Mouse (Mus musculus) bone marrow, adult 2 months (tissue): Measurements from ENCODE around the gene Ciita. TPM values are rescaled to one million over a fixed set of nuclear protein-coding genes. Genes with fewer than 3 reads are reported as not detected.
A peak's percentile ranks its signal among the peaks of the same experiment; 100 is the strongest.

Source experiments
- H3K27ac ChIP-seq: fragments of 200-500 bp; 2 replicates; pipeline ENCODE4 v1.5.1; 2012; ENCODE audit warnings: low read depth, mild to moderate bottlenecking, control low read depth, inconsistent platforms, low read length; ENCODE audit not compliant: control insufficient read depth, poor library complexity, insufficient read depth
- H3K4me1 ChIP-seq: fragments of 200-500 bp; 2 replicates; pipeline ENCODE4 v1.6.1; 2011; ENCODE audit warnings: low read length; ENCODE audit not compliant: control insufficient read depth, insufficient read depth
- H3K4me3 ChIP-seq: fragments of 200-500 bp; replicated peaks from 2 replicates; pipeline ENCODE3; 2011; ENCODE audit warnings: mild to moderate bottlenecking, low read depth, low read length, control low read depth; ENCODE audit not compliant: control insufficient read depth
- CTCF ChIP-seq: fragments of 200-500 bp; IDR thresholded peaks from 2 replicates; pipeline ENCODE4 v1.5.1; 2011; ENCODE audit warnings: low read length, control low read depth; ENCODE audit not compliant: control insufficient read depth, insufficient read depth
- POLR2A ChIP-seq: fragments of 200-500 bp; IDR thresholded peaks from 2 replicates; pipeline ENCODE4 v1.6.1; 2011; ENCODE audit warnings: low read depth, mild to moderate bottlenecking, control low read depth, low read length, borderline replicate concordance; ENCODE audit not compliant: control insufficient read depth
- WGBS: fragments of 180-500 bp; shearing (Covaris S2); methylation state at CpG from one replicate; pipeline ENCODE4 v1.1.7; 2018; 5-methylcytosine and 5-hydroxymethylcytosine counted together
- polyA plus RNA-seq: library from polyadenylated mRNA; stranded (reverse); fragments of >200 nt; gene quantifications from 2 replicates; pipeline ENCODE4 v1.2.4, GENCODE M21; 2011; ENCODE audit warnings: low replicate concordance; ENCODE audit not compliant: missing spikeins, insufficient read depth, insufficient read length

Gene Ciita
- polyA plus RNA-seq, 1 experiment, result 11.8 TPM

GRCm38 (mm10) chr16:10527046-10527644 lies 47.3 kb downstream of the Ciita start:
- Histone ChIP-seq H3K27ac (no peak overlapping the region), H3K4me1 (no peaks in the 10 kb centered on the region), H3K4me3 (no peak overlapping the region)
- no peak for TF ChIP-seq CTCF
- TF ChIP-seq POLR2A, result no peak
- WGBS, result 73% methylated on average over 6 of the region's 6 CpGs

DNA sequence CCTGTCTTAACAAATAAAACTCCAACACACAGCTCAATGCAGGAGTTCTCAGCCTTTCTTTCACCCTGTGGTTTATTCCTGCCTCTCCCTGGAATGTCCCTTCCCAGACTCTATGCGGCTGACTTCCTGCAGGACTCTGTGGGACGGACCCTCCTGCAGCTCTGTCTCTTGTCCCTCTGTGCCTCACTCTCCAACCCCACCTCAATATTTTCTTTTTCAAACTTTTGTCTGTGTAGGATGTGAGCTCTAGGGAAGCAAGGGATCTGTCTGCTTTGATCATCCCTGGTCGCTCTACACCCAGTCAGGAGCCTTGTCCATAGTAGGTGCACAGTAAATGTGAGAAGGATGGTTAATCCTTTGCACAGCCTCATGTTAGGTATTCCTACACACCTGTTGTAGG lies 48.5 kb downstream of the Ciita start:
- Histone ChIP-seq H3K4me3 (no peak overlapping the region), H3K4me1 (no peaks in the 10 kb centered on the region), H3K27ac (no peak overlapping the region)
- 92% methylated on average over 3 of the region's 3 CpGs for WGBS
- no peak for TF ChIP-seq CTCF
- TF ChIP-seq POLR2A, result no peak

GRCm38 (mm10) chr16:10530179-10530578 lies 50.3 kb downstream of the Ciita start:
- Histone ChIP-seq H3K27ac (no peak overlapping the region), H3K4me1 (no peaks in the 10 kb centered on the region), H3K4me3 (no peak overlapping the region)
- no peak for TF ChIP-seq POLR2A
- no peak for TF ChIP-seq CTCF
- WGBS, result 89% methylated on average over 4 of the region's 4 CpGs

- TF ChIP-seq POLR2A (no peak), CTCF (no peak)
- H3K4me1 ChIP-seq, result no peaks in the 10 kb centered on the region
- 87% methylated on average over 4 of the region's 4 CpGs for WGBS
These were observed 53.9 kb downstream of the Ciita start for GRCm38 (mm10) chr16:10533781-10534180.

DNA sequence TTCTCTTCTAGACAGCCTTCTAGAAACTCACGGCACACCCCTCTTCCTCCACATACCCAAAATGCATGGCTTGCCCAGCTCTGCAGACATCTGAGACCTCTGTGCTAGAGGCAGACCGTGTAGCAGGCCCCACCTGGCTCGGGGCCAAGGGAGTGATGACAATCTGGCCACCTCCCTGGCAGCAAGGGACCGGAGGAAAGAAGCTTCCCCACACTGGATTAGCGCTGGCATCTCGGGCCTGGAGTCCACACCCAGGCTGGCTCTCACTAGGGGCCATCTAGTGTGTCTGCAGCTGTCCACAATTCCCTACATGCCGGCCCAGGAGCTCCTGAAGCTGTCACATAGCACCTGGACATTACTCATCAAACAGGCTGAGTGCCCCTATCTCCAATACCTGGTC lies 54.7 kb downstream of the Ciita start:
- WGBS, result 66% methylated on average over 7 of the region's 7 CpGs

More at GRCm38 (mm10) chr16:10533781-10534180, 53.9 kb downstream of the Ciita start:
- no peak overlapping the region for H3K27ac ChIP-seq
- no peak overlapping the region for H3K4me3 ChIP-seq

GRCm38 (mm10) chr16:10536323-10536722 lies 56.5 kb downstream of the Ciita start:
- H3K4me3 ChIP-seq, result no peak overlapping the region
- H3K4me1 ChIP-seq, result peaks cover 2% of the 10 kb centered on the region; the same call in 1 of the 2 replicates
- H3K27ac ChIP-seq, result no peak overlapping the region
- TF ChIP-seq POLR2A, result no peak
- TF ChIP-seq CTCF, result no peak
- WGBS, result 38% methylated on average over 5 of the region's 5 CpGs

More for the DNA sequence above, 54.7 kb downstream of the Ciita start:
- Histone ChIP-seq H3K4me3 (no peak overlapping the region), H3K4me1 (no peaks in the 10 kb centered on the region), H3K27ac (no peak overlapping the region)
- TF ChIP-seq CTCF, result no peak
- TF ChIP-seq POLR2A, result no peak

DNA sequence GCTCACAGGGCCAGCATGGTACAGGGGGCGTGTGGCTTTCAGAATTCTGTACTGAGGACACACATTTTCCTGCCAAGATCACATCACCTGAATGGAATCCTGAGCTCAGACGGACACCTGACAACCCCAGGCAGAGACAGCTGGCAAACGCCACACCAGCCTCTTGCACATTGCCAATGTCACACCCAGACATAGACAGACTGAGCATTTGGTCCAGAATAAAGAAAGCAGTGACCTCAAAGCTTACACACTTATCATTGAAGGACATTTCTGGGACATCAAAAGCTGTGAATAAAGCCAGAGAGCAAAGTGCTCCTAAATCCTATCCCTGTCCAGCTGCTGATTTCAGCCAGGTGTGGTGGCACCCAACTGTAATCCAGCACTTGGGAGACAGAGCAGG lies 57.1 kb downstream of the Ciita start:
- WGBS, result 78% methylated on average over 3 of the region's 3 CpGs
- Histone ChIP-seq H3K4me3 (no peak overlapping the region), H3K27ac (no peak overlapping the region), H3K4me1 (peaks cover 2% of the 10 kb centered on the region; the same call in 1 of the 2 replicates)
- no peak for TF ChIP-seq CTCF
- TF ChIP-seq POLR2A, result no peak

DNA sequence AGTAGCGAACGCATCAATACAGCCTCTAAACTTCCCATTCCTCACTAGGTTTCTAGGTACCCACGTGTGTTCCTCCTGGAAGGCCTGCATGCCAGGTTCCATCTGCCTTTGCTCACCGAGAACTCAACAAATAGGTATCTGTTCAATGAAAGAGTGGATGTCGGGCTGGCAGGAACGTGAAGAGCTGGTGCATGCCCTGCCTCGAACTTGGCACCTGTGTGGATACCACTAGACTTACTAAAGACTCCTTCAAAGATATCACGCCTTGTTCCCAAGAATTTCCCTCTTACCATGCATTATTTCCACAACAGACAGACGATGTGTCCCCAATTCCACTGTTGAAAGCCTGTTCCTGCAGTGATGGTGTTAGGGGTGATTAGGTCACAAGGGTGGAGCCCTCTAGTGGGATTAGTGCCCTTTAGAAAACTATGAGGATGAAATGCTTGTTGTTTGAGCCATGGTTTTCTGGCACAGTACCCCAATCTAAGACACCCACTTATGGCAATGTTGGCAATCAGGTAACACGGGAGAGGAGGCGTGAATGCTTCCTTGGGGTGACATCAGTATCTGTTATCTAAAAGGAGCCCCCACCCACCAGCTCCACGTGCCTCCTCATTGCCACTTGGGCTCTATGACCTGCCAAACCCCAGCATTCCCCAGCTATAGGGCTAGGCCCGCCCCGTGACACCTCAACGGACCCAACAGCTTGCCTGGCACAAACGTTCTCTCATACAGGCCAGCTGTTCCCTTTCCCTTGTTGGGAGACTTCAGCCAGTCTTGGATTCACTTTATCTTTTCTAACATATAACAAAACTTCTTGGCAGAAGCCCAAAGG lies 61.1 kb downstream of the Ciita start:
- TF ChIP-seq CTCF (no peak), POLR2A (no peak)
- Histone ChIP-seq H3K4me1 (peaks cover 4% of the 10 kb centered on the region), H3K4me3 (no peak overlapping the region), H3K27ac (no peak overlapping the region)
- 59% methylated on average over 16 of the region's 16 CpGs for WGBS

DNA sequence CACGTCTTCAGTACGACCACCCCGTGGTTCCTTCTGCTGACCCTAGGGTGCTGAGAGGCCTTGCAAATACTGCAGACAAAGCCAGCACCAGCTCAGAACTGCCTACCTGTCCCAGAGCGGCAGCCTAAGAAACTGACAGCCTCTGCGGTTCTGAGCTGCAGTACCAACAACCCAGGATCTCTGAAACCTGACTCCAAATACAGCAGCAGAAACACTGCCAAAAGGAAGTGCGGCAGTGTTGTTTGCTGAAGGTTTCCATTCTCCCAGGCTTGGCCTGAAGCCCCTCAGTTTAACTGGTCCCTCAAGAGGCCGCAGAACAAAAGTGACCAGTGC lies 61.7 kb downstream of the Ciita start:
- Histone ChIP-seq H3K4me1 (peaks cover 4% of the 10 kb centered on the region), H3K4me3 (peak overlapping the region; percentile 2), H3K27ac (no peak overlapping the region)
- no peak for TF ChIP-seq CTCF
- no peak for TF ChIP-seq POLR2A
- 13% methylated on average over 7 of the region's 7 CpGs for WGBS
